Mouse (Mus musculus) CH12.LX (cell line): ENCODE data around the gene Ccdc59. TPM values are rescaled to one million over a fixed set of nuclear protein-coding genes. Genes with fewer than 3 reads are reported as not detected.

ENCODE experiments used
- DNase-seq: peaks from one replicate; pipeline ENCODE4 v3.0.0-alpha.2; 2013; ENCODE audit errors: extremely low read depth
- H3K27ac ChIP-seq: 2 replicates; pipeline ENCODE4 v1.5.1; 2012; ENCODE audit warnings: low read depth, mild to moderate bottlenecking, control low read depth, moderate library complexity; ENCODE audit not compliant: insufficient read depth
- H3K27me3 ChIP-seq: replicated peaks from 2 replicates; pipeline ENCODE3; 2012; ENCODE audit warnings: inconsistent platforms
- H3K36me3 ChIP-seq, 2 experiments: replicated peaks in 1 of 2; 2 replicates each; pipeline versions ENCODE3 to v1.6.1; 2012; ENCODE audit warnings: inconsistent platforms in 1 of 2, low read length in 1 of 2, mild to moderate bottlenecking in 1 of 2, mixed read lengths in 1 of 2, moderate library complexity in 1 of 2; ENCODE audit not compliant: control insufficient read depth in 1 of 2, insufficient read depth in 1 of 2
- H3K4me1 ChIP-seq, 2 experiments: 2 replicates each; pipeline ENCODE4 v1.6.1; 2012; ENCODE audit warnings: inconsistent platforms in 1 of 2, moderate library complexity in 1 of 2; ENCODE audit not compliant: insufficient read depth in 2 of 2, control insufficient read depth in 1 of 2
- H3K4me2 ChIP-seq: 2 replicates; pipeline ENCODE4 v1.6.1; 2012; ENCODE audit warnings: low read depth, mild to moderate bottlenecking, control low read depth; ENCODE audit not compliant: poor library complexity, insufficient read depth, severe bottlenecking
- H3K4me3 ChIP-seq, 3 experiments: fragments of 150-350 bp in 1 of 3; sonication (generic) in 1 of 3; replicated peaks in 1 of 3; 2 replicates each; pipeline versions ENCODE3 to v1.5.1; 2011 to 2012; ENCODE audit warnings: low read depth in 2 of 3, low read length in 2 of 3, mild to moderate bottlenecking in 2 of 3, moderate library complexity in 2 of 3, control low read depth in 1 of 3, improper control_type of control experiment in 1 of 3, inconsistent platforms in 1 of 3, mixed read lengths in 1 of 3; ENCODE audit not compliant: poor library complexity in 1 of 3
- H3K79me2 ChIP-seq: replicated peaks from 2 replicates; pipeline ENCODE4 v1.6.1; 2012; ENCODE audit warnings: mild to moderate bottlenecking, moderate library complexity; ENCODE audit not compliant: control insufficient read depth, poor library complexity, insufficient read depth, severe bottlenecking; ENCODE audit errors: extremely low read depth
- H3K9ac ChIP-seq: 2 replicates; pipeline ENCODE4 v1.6.1; 2012; ENCODE audit warnings: low read depth, mild to moderate bottlenecking, control low read depth, moderate library complexity; ENCODE audit not compliant: insufficient read depth
- H3K9me3 ChIP-seq: replicated peaks from 2 replicates; pipeline ENCODE3; 2012; ENCODE audit warnings: low read length, inconsistent platforms, mixed read lengths
- BHLHE40 ChIP-seq: IDR thresholded peaks from 2 replicates; pipeline ENCODE4 v1.6.1; 2011; ENCODE audit warnings: mild to moderate bottlenecking, low read depth, low read length, improper control_type of control experiment
- CHD2 ChIP-seq: IDR thresholded peaks from 2 replicates; pipeline ENCODE4 v1.6.1; 2011; ENCODE audit warnings: low read length, improper control_type of control experiment
- CTCF ChIP-seq, 2 experiments: IDR thresholded peaks in 1 of 2; conservative IDR thresholded peaks in 1 of 2; 2 replicates each; pipeline ENCODE4 v1.5.1; 2011 to 2012; ENCODE audit warnings: low read depth in 2 of 2, low read length in 2 of 2, improper control_type of control experiment in 1 of 2, inconsistent platforms in 1 of 2, mild to moderate bottlenecking in 1 of 2, moderate library complexity in 1 of 2
- E2F4 ChIP-seq: IDR thresholded peaks from 2 replicates; pipeline ENCODE4 v1.6.1; 2011; ENCODE audit warnings: low read depth, low read length, improper control_type of control experiment; ENCODE audit not compliant: insufficient replicate concordance
- ELF1 ChIP-seq: IDR thresholded peaks from 2 replicates; pipeline ENCODE4 v1.6.1; 2014; ENCODE audit warnings: low read depth, mild to moderate bottlenecking, inconsistent platforms, low read length, improper control_type of control experiment
- ETS1 ChIP-seq: conservative IDR thresholded peaks from 2 replicates; pipeline ENCODE4 v1.6.1; 2012; ENCODE audit warnings: low read depth, mild to moderate bottlenecking, inconsistent platforms, low read length, improper control_type of control experiment, moderate library complexity
- GABPA ChIP-seq: IDR thresholded peaks from 2 replicates; pipeline ENCODE4 v1.6.1; 2012; ENCODE audit warnings: low read depth, low read length, improper control_type of control experiment, inconsistent platforms; ENCODE audit not compliant: insufficient replicate concordance
- HCFC1 ChIP-seq: IDR thresholded peaks from 2 replicates; pipeline ENCODE4 v1.6.1; 2012; ENCODE audit warnings: low read depth, mild to moderate bottlenecking, inconsistent platforms, low read length, improper control_type of control experiment
- KAT2A ChIP-seq: IDR thresholded peaks from 2 replicates; pipeline ENCODE4 v1.6.1; 2012; ENCODE audit warnings: low read length, improper control_type of control experiment, inconsistent platforms; ENCODE audit not compliant: insufficient replicate concordance
- MAFK ChIP-seq: IDR thresholded peaks from 2 replicates; pipeline ENCODE4 v1.6.1; 2011; ENCODE audit warnings: low read length, improper control_type of control experiment; ENCODE audit not compliant: insufficient replicate concordance
- MAZ ChIP-seq: IDR thresholded peaks from 2 replicates; pipeline ENCODE4 v1.6.1; 2012; ENCODE audit warnings: low read depth, mild to moderate bottlenecking, inconsistent platforms, low read length, improper control_type of control experiment, moderate library complexity
- MEF2A ChIP-seq: IDR thresholded peaks from 2 replicates; pipeline ENCODE4 v1.6.1; 2014; ENCODE audit warnings: low read depth, mild to moderate bottlenecking, inconsistent platforms, low read length, improper control_type of control experiment, borderline replicate concordance
- NELFE ChIP-seq: IDR thresholded peaks from 2 replicates; pipeline ENCODE4 v1.6.1; 2011; ENCODE audit warnings: low read depth, low read length, improper control_type of control experiment
- NRF1 ChIP-seq: IDR thresholded peaks from 2 replicates; pipeline ENCODE4 v1.6.1; 2014; ENCODE audit warnings: low read depth, mild to moderate bottlenecking, inconsistent platforms, low read length, improper control_type of control experiment, moderate library complexity
- POLR2A ChIP-seq: IDR thresholded peaks from 2 replicates; pipeline ENCODE4 v1.6.1; 2011; ENCODE audit warnings: low read depth, mild to moderate bottlenecking, improper control_type of control experiment, low read length
- POLR2AphosphoS2 ChIP-seq: IDR thresholded peaks from 2 replicates; pipeline ENCODE4 v1.6.1; 2011; ENCODE audit warnings: low read depth, low read length, improper control_type of control experiment
- RAD21 ChIP-seq: IDR thresholded peaks from 2 replicates; pipeline ENCODE4 v1.6.1; 2011; ENCODE audit warnings: low read depth, mild to moderate bottlenecking, low read length, improper control_type of control experiment, moderate library complexity
- RCOR1 ChIP-seq: conservative IDR thresholded peaks from 2 replicates; pipeline ENCODE4 v1.6.1; 2012; ENCODE audit warnings: low read depth, mild to moderate bottlenecking, inconsistent platforms, low read length, improper control_type of control experiment
- SIN3A ChIP-seq: IDR thresholded peaks from 2 replicates; pipeline ENCODE4 v1.6.1; 2012; ENCODE audit warnings: low read length, improper control_type of control experiment, inconsistent platforms
- TBP ChIP-seq: conservative IDR thresholded peaks from 2 replicates; pipeline ENCODE4 v1.6.1; 2011; ENCODE audit warnings: low read depth, low read length, improper control_type of control experiment
- UBTF ChIP-seq: IDR thresholded peaks from 2 replicates; pipeline ENCODE4 v1.6.1; 2012; ENCODE audit warnings: low read depth, mild to moderate bottlenecking, inconsistent platforms, low read length, improper control_type of control experiment, moderate library complexity
- USF2 ChIP-seq: conservative IDR thresholded peaks from 2 replicates; pipeline ENCODE4 v1.6.1; 2011; ENCODE audit warnings: low read depth, low read length, improper control_type of control experiment
- ZC3H11A ChIP-seq: IDR thresholded peaks from 2 replicates; pipeline ENCODE4 v1.6.1; 2012; ENCODE audit warnings: low read depth, mild to moderate bottlenecking, inconsistent platforms, low read length, improper control_type of control experiment
- ZKSCAN1 ChIP-seq: IDR thresholded peaks from 2 replicates; pipeline ENCODE4 v1.6.1; 2012; ENCODE audit warnings: low read depth, inconsistent platforms, low read length, improper control_type of control experiment, borderline replicate concordance
- ZMIZ1 ChIP-seq: IDR thresholded peaks from 2 replicates; pipeline ENCODE4 v1.6.1; 2012; ENCODE audit warnings: low read depth, mild to moderate bottlenecking, inconsistent platforms, low read length, improper control_type of control experiment
- ZNF384 ChIP-seq: IDR thresholded peaks from 2 replicates; pipeline ENCODE4 v1.6.1; 2012; ENCODE audit warnings: low read depth, low read length, improper control_type of control experiment, inconsistent platforms
- dilution Hi-C: fragments of 300-500 bp; cut with MboI; formaldehyde crosslinking; loops from 2 replicates; pipeline ENCODE4 v1.14.3; 2020; ENCODE audit warnings: low sequenced_read_pairs; ENCODE audit not compliant: extremely low pct_unique_long_range_greater_than_20kb, extremely low pct_ligation_motif_present
- in situ Hi-C: fragments of 300-500 bp; cut with MboI; formaldehyde crosslinking; loops from 3 replicates; pipeline ENCODE4 v1.14.3; 2019; ENCODE audit warnings: low sequenced_read_pairs, low pct_ligation_motif_present, low pct_unique_long_range_greater_than_20kb, mixed read lengths
- polyA plus RNA-seq: library from polyadenylated mRNA; unstranded; fragments of >175 nt; gene quantifications from 2 replicates; pipeline ENCODE4 v1.2.1, GENCODE M21; 2012; ENCODE audit warnings: low read depth; ENCODE audit not compliant: insufficient read length
- total RNA-seq, 2 experiments: library from RNA; depleted of rRNA; stranded (reverse); fragments of 300-350 nt in 1 of 2; fragments of >200 nt in 1 of 2; gene quantifications; 2 replicates each; pipeline ENCODE4 v1.2.3; 2012 to 2014

Ccdc59 gene
- total and polyA plus RNA-seq, 3 experiments = 18.8 to 47.5 (median 27.1) TPM

GRCm38 (mm10) chr10:105802132-105802531, 38.7 kb upstream of the Ccdc59 start:
- H3K9ac ChIP-seq = no peak overlapping the region
- no peak overlapping the region for H3K4me2 ChIP-seq
- no peaks in the 10 kb centered on the region for H3K27me3 ChIP-seq
- H3K4me3 ChIP-seq = no peak overlapping the region
- H3K9me3 ChIP-seq = no peaks in the 10 kb centered on the region
- no peaks in the 10 kb centered on the region for H3K79me2 ChIP-seq
- H3K36me3 ChIP-seq = peaks cover 7 to 32% of the 10 kb centered on the region in 2 experiments
- dilution Hi-C loops (no loop called here), in situ Hi-C loops (no loop called here)
- DNase-seq = no peak
- peaks cover 0 to 4% of the 10 kb centered on the region in 2 experiments; a peak in 1 of 4 replicates for H3K4me1 ChIP-seq
- H3K27ac ChIP-seq = no peak overlapping the region
- TF ChIP-seq NELFE = no peak
- TF ChIP-seq CHD2 = no peak
- TF ChIP-seq MAFK = no peak
- no peak for TF ChIP-seq TBP
- no peak for TF ChIP-seq CTCF (conservative IDR thresholded peaks at IDR 0.05 in 1 of 2, IDR thresholded peaks at IDR 0.05 in 1 of 2; ENCODE audit: low read depth in 2 of 2, low read length in 2 of 2)
- TF ChIP-seq BHLHE40 = no peak
- no peak for TF ChIP-seq SIN3A
- no peak for TF ChIP-seq RCOR1
- no peak for TF ChIP-seq ZKSCAN1
- TF ChIP-seq E2F4 = no peak
- no peak for TF ChIP-seq GABPA
- no peak for TF ChIP-seq ZNF384
- no peak for TF ChIP-seq MEF2A
- no peak for TF ChIP-seq RAD21
- no peak for TF ChIP-seq ETS1

GRCm38 (mm10) chr10:105803461-105803860, 37.4 kb upstream of the Ccdc59 start:
- Histone ChIP-seq H3K9ac (no peak overlapping the region), H3K79me2 (no peaks in the 10 kb centered on the region), H3K4me2 (no peak overlapping the region), H3K27me3 (no peaks in the 10 kb centered on the region), H3K9me3 (no peaks in the 10 kb centered on the region), H3K36me3 (peaks cover 7 to 28% of the 10 kb centered on the region in 2 experiments), H3K4me1 (peaks cover 0 to 4% of the 10 kb centered on the region in 2 experiments; a peak in 1 of 4 replicates), H3K4me3 (no peak overlapping the region), H3K27ac (no peak overlapping the region)
- in situ Hi-C loops (no loop called here), dilution Hi-C loops (no loop called here)
- TF ChIP-seq POLR2A (no peak), HCFC1 (no peak), ETS1 (no peak), RAD21 (no peak), ZMIZ1 (no peak), USF2 (no peak), ZC3H11A (no peak), ELF1 (no peak), MAZ (no peak), UBTF (no peak), POLR2AphosphoS2 (no peak), KAT2A (no peak), TBP (no peak), NRF1 (no peak)
- no peak for DNase-seq
